Mouse (Mus musculus) frontal cortex, adult (tissue): ENCODE measurements at regions not wholly inside any gene's neighbourhood (a gene's known extent, or its start where the extent isn't known, plus 50 kb on each side); places are given as distances from the start of the nearest gene placed in this dataset.
A peak's percentile ranks its signal among the peaks of the same experiment; 100 is the strongest.

ENCODE experiments used
- ATAC-seq: cut with Nextera tagmentation; 2 replicates; pipeline ENCODE4 v1.9.2; 2017; ENCODE audit warnings: mild to moderate bottlenecking, moderate library complexity, mixed read lengths; ENCODE audit not compliant: low TSS enrichment

DNA sequence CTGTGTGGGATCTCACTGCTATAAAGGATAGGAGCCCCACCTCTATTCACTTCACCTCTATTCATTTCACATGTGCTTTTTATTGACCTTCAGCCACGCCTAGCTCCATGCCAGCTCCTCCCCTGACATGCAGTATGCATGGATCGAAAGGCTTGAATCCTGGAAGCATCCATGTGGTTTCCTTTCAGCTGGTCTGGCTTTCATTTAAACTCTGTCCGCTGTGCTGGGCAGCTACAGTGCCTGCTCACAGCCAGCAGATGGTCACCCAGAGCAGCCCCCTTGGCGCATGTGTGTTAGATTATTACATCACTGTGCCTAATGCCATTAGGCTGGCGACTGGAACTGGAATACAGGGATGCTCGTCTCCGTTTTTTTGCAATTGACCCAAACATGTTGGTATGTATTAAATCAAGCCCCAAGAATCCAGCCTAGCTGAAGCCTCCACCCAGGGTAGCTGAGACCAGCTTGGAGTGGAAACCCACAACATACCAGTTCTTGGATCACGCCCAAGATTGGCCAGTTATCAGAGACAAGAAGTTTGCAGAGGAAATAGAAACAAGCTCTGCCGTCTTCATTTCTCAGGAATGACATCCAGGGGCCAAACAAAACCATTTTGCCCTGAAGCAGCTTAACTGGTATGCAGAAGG is 113.2 kb downstream of the Inhbb start:
- ATAC-seq = peak; percentile 27; the same call in 1 of the 2 replicates

GRCm38 (mm10) chr1:119305315-119305976 is 116.6 kb downstream of the Inhbb start:
- ATAC-seq = no peak

DNA sequence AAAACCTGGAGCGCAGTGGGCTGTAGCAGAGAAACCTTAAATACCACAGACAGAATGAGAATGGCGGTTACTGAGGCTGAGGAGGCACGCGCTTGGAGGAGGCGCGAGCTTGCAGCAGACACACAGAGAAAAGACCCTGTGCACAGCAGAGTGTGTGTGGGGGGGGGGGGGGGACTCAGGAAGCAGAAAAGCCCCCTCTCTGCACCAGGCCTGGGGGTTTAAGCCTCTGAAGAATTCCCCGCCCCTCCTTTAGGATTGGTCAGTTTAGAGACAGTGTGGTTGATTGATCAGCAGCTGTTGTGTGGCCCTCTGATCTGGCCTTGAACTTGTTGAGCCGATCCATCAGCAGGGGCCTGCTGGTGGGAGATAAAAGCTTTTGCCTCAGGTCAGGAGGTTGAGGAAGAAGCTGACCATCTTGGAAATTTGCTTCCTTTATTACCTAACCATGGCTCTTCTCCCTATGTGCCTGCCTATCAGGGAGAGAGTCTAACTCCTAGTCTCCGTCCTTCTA is 117.5 kb downstream of the Inhbb start:
- ATAC-seq = no peak

DNA sequence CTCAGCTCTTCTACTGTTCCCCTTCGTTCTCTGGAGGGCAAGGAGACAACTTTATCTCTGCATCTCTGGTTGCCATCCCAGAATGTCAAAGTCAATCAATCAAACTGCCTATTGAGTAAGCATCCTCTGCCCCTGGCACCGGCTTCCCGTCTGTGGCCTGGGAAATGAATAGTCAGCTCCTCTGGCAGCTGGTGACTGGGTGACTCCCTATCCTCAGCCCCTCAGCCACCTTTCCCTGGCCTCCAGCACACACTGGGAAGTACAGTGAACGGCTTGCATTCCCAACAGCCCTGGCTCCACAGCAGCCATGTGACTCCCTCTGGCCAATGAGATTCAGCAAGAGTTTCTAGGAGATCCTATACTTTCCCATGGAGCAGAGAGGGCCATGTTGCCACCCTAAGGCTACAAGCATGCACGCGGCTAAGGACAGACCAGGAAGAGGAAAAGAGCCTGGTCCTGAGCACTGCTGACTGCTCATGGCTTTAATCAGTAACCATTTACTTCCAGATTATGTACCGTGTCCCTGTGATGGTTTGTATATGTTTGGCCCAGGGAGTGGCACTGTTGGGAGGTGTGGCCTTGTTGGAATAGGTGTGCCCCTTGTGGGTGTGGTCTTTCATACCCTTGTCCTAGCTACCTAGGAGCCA is 119.6 kb downstream of the Inhbb start:
- ATAC-seq = no peak

DNA sequence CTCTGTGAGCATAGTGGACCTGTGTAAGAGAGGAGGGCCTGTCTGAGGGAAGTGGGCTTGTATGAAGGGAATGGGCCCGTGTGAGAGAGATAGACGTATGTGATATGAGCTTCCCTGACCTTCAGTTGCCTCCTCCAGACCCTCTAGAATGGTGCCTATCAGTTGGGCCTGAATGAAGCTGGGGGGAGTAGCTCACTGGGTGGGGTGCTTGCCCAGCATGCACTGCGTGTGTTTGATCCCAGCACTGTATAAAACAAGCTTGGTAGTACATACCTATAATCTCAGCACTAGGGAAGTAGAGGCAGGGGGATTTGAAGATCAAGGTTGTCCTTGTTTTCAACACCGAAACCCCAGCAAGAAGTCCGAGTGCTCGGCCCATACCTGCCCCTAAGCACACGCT is 120.1 kb downstream of the Inhbb start:
- ATAC-seq = no peak

DNA sequence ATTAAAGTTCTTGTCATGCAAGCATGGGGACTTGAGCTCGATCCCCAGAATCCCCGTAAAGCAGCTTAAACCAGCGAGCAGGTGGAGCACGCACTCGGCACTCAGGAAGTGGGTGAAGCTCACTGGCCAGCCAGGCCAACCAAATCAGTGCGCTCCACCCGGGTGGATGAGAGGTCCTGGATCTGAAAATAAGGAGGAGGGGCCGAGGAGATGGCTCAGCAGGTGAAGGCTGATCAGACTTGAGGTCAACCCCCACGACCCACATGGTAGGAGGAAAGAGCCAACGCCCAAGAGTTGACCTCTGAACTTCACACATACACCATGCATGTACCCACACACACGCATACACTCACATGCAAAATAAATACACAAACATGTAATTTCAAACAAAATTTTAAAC is 120.8 kb downstream of the Inhbb start:
- no peak for ATAC-seq

DNA sequence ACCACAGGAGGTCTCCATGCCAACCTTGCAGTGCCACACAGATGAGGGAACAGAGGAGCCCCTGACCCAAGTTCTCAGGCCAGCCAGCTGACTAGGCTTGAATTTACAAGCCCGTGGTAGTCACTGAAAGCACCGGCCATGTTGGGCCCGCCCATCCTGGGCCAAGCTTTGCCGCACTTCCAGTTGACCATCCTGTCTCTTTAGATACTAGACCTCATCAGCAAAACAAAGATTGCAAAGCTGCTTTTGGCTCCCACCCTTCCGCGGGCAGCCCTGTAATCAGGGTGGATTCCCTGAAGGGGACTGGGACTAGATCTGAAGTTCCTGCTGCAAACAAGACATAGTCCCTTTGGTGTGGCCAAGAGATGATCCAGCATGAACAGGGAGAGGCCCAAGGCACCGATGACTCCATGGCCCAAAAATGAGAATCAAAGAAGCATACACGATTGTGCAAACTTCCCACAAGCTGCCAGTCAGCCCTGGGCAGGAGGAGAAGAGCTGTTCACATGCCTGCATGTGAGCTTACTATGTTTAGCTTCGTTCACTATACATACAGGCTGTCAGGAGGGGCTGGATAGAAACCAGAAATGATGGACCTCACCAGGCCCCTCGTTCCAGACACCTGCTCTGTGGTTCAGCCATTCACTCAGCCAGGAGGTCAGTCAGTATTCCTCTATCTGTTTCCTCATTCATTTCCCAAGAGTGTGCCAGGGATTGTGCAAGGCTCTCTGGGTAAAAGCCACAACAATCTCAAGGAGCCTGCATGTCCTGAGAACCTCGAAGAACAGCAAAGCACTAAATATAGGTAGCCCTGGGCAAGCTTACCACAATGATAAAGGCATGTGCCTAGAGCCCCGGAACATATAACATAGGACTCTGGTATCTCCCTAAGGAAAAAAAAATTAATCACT is 122.0 kb downstream of the Inhbb start:
- ATAC-seq = no peak

DNA sequence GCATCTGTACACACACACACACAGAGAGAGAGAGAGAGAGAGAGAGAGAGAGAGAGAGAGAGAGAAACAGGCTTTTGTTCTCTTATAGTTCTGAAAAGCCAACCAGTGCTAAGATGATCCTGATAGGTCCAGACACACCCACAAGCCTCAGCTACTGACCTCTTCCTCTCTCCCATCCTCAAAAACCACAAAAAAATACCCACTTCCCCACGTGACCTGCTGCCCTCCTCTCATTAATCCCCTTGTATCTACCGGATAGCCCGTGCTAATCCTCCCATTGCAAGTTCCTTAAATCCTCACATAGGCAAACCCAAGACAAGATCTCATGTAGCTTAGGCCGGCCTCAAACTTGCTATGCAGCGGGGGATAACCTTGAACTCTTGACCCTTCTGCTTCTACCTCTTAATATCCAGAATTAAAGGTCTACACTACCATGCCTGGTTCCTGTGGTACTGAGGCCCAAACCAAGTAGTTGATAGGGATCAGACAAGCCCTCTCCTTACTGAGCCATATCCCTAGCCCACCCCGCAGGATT is 123.3 kb downstream of the Inhbb start:
- ATAC-seq = no peak

- ATAC-seq = 0 out of 2 replicates have a peak, but pooled peaks have one; percentile 29
These were observed 126.9 kb downstream of the Inhbb start for GRCm38 (mm10) chr1:119295121-119295520.

GRCm38 (mm10) chr1:119293839-119294238 is 128.2 kb downstream of the Inhbb start:
- ATAC-seq = no peak

DNA sequence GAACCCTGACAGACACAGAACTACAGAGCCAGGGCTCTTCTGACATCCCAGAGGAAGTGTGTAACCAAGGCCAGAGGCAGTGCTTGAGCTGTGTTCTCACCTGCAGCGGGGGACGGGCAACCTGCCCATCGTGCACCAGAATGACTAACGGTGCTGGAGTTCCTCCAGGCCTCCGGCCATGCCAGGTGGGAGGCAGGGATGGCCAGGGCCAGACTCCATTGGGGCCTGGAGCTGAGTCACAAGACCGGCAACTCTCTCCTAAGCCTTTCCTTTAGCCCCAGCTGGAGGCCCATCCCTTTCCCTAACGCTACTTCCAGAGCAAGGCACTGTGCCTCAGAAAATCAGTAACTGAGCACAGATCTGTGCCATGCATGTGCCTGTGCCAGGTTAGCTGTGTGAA is 129.8 kb downstream of the Inhbb start:
- no peak for ATAC-seq

- no peak for ATAC-seq
These were observed 131.7 kb downstream of the Inhbb start for GRCm38 (mm10) chr1:119290165-119290916.

DNA sequence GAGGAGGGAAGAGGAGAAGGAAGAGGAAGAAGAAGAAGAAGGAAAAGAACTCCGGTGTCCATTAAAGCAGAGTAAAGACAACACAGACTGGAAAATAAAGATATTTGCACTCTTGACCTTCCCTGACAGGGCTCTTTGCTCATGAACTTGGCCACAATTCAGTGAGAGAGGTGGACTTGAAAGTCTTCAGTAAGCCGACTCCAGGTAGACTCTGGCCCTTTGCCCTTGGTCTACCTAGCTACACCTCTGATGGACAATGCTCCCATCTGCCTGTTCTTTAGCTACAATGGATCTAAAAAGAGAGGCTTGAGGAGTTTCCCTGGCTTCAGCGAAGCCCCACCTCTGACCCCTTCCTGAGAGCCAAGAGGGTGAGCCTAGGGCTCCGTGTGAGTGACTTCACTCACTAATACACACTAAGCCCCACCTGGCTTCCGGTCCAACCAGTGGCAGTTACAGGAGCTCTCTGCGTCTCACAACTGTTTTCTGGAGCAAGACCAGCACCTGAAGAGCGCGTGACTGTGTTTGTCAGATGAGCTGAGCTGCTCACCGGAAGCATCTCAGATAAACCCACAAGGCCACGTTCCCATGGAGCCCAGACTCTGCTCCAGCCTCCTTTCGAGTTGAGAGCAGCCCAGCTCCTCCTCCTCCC is 132.4 kb downstream of the Inhbb start:
- ATAC-seq = no peak

DNA sequence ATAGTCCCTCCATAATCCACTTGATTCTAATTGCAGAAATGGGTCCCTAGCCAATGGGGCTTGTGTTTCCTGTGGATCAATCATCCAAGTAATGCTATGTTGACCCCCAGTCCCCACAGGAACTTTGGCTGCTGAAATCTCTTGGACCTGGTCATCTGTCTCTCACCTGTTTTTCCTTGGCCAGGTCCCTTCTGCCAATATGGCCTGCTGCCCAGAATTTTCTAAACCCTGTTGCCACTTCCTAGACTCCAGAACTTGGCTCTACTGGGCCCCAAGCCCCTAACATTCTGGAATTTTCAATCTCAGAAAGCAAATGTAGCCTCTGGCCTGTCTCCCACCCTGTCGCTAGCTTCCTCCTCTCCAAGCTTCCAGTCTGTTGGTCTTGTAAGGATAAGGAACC is 139.6 kb downstream of the Inhbb start:
- no peak for ATAC-seq

DNA sequence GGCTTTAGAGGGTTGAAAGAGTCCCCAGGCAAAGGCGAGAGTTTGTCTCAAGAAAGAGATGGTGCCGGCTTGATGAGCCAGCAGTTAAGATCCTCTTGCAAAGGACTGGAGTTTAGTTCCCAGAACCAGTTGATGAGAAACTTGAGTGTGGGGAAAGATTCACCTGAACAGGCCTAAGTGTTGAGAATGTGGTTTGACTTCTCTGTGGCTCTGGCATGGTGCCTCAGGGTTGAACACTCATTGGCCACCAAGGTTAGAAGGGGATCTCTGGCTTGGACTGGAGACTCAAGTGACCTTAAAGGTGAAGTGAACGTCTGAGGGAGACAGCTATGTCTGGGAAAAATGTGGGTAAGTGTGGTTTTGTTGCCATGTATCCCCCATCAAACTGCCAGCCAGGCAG is 142.8 kb downstream of the Inhbb start:
- no peak for ATAC-seq

DNA sequence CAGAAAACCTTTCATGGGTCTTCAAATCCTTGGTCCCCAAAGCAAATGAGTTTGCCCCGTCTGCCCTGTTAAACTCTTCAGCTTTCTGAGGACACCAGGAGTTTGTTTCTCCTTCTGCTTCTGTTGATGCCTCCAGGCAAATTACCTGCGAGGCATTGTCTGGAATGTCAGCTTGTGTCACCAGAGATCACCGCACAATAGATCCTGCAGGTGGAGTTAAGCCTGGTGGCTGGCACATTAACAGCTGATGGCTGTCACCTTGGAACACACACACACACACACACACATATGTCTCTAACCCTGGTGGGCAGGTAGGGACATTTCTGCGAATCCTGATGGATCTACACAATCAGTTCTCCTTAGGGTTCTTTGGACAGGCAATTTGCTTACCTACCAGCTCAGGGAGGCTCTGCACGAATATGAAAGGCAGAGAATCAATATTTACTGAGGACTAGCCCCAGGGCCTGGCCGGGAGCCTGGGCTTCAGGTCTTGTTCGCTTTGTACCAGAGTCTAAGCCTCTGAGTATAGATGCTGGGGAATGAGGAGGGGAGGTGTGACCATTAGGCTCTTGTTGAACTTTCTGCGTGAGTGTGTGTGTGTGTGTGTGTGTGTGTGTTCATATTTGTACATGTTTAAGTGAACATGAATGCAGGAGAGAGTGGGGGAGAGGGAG is 143.4 kb downstream of the Inhbb start:
- ATAC-seq = no peak

DNA sequence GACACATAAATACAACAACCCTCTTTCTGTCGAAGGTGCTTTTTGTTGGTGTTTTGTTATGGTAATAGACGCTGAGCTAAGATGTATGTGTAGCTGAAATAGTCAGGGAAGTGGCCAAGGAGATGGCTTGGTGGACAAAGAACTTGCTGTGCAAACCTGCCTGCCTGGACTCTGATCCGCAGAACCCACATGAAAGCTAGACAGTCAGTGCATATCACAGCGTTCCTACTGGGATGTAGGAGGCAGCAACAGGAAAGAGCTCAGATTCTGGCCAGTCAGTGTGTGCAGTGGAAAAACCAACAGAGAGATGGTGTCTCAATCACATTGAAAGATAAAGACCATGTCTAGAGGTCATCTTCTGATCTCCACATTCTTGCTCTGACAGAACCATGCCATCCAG is 144.1 kb downstream of the Inhbb start:
- ATAC-seq = no peak

DNA sequence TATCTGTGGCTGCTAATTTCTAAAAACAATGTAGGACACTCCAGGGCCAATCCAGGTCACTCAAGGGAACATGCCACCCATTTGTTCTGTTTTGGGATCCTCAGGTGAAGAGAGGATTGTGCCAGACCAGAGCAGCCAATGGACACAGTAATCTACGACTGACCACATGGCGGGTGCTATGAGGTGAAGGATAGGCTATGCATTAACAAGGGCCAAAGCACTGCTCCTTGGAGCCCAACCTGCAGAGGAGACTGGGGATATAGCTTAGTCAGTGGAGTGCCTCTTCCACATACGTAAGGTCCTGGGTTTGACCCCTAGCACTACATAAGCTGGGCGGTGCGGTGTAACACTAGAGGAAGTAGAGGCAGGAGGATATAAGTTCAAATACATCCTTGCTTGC is 156.0 kb downstream of the Inhbb start:
- no peak for ATAC-seq

GRCm38 (mm10) chr1:119265192-119265891 is 156.7 kb downstream of the Inhbb start:
- ATAC-seq = no peak
